ENCODE assay signal across 10 mouse cellular contexts in the genomic region with DNA sequence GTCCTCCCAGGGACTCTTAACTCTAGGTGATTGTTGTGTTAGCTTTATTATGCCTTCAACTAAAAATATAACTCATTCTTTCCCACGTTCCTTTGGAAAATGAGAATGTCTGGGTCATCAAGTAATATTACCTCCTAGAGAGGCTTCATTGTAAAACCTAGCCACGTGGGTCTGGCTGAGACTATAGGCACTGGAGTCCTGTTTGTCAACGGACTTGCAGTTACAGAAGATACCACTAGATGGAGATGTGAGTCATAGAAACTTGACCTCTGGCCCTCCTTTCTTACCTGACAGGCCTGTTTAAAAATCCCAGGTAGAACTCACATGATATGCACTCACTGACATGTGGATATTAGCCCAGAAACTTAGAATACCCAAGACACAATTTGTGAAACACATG.
DNase-seq lines count a peak whose midpoint lies in the region; ATAC-seq and TF ChIP-seq lines count a peak whose summit lies in the region.
"Had no signal": no experiment of that assay in that cellular context is flagged by ENCODE, and none has a peak within 500 bp of the region (broad histone marks: within the 10 kb centered on the region; RNA-seq: fewer than 3 reads in every experiment).

No protein-coding gene starts in this region.

- peak; percentile 54 for TF ChIP-seq CTCF in heart, postnatal 0 days (IDR thresholded peaks at IDR 0.05; ENCODE audit: low read depth)
- TF ChIP-seq CTCF in lung, embryonic 14.5 days (IDR thresholded peaks at IDR 0.05; ENCODE audit: low read depth), result peak; percentile 67

- ATAC-seq in heart, postnatal 0 days (ENCODE audit: insufficient read depth, low read depth), result no peak
- no peak for ATAC-seq in lung, embryonic 14.5 days (ENCODE audit: insufficient read depth)
- ATAC-seq in monocyte, adult 5-6 weeks (replicated peaks; ENCODE audit: insufficient number of reproducible peaks, low FRiP score, low TSS enrichment, poor library complexity, severe bottlenecking), result no peak

- H3K9me3 ChIP-seq in heart, postnatal 0 days (replicated peaks; ENCODE audit: control insufficient read depth, low read length), result 0 out of 2 replicates have a peak, but pooled peaks cover 6% of the 10 kb centered on the region
- H3K9me3 ChIP-seq in lung, embryonic 14.5 days (ENCODE audit: low read depth, low read length), result no peaks in the 10 kb centered on the region

- no peak overlapping the region for H3K9ac ChIP-seq in heart, postnatal 0 days (replicated peaks; ENCODE audit: low read depth, low read length)
- H3K9ac ChIP-seq in lung, embryonic 14.5 days, result no peak overlapping the region
- H3K9ac ChIP-seq: limb, embryonic 12.5 days had no signal

- no peaks in the 10 kb centered on the region for H3K36me3 ChIP-seq in heart, postnatal 0 days (replicated peaks; ENCODE audit: control insufficient read depth, insufficient read depth, low read length)
- no peaks in the 10 kb centered on the region for H3K36me3 ChIP-seq in lung, embryonic 14.5 days (ENCODE audit: insufficient read depth)
- H3K36me3 ChIP-seq: limb, embryonic 12.5 days had no signal

- intact Hi-C loops in heart, postnatal 36 days (cut with DNase I), result no loop called here

- no peak overlapping the region for H3K4me2 ChIP-seq in heart, postnatal 0 days (ENCODE audit: low read depth, low read length)
- no peak overlapping the region for H3K4me2 ChIP-seq in lung, embryonic 14.5 days
- H3K4me2 ChIP-seq: limb, embryonic 12.5 days had no signal

- peak; percentile 25 for DNase-seq in heart, postnatal 0 days (ENCODE audit: low spot score)
- no peak for DNase-seq in heart, postnatal 36 days
- peak; percentile 45 for DNase-seq in CD4-positive helper T cell, adult 2 months (ENCODE audit: low read depth, low spot score)
- peak; percentile 60 for DNase-seq in brain, adult 2 months (ENCODE audit: low read depth, low spot score)
- peak; percentile 64 for DNase-seq in lung, embryonic 14.5 days
- DNase-seq in adrenal gland, postnatal 4 days (ENCODE audit: low spot score in 2 of 2), result no peak
- DNase-seq in testis, postnatal 14 days (ENCODE audit: low spot score), result no peak
- DNase-seq: cerebellum, adult 11-12 months had no signal

- no peak overlapping the region for H3K4me3 ChIP-seq in heart, postnatal 0 days (ENCODE audit: low read depth, low read length)
- H3K4me3 ChIP-seq in lung, embryonic 14.5 days (ENCODE audit: low read depth, low read length), result no peak overlapping the region
- H3K4me3 ChIP-seq: limb, embryonic 12.5 days had no signal

- H3K27me3 ChIP-seq in heart, postnatal 0 days (ENCODE audit: control insufficient read depth, insufficient read depth, low read length), result no peaks in the 10 kb centered on the region
- no peaks in the 10 kb centered on the region for H3K27me3 ChIP-seq in lung, embryonic 14.5 days (ENCODE audit: insufficient read depth, low read length)
- H3K27me3 ChIP-seq: limb, embryonic 12.5 days had no signal

- WGBS in heart, postnatal 0 days, result 12% methylated on average over 3 of the region's 3 CpGs
- 19% methylated on average over 3 of the region's 3 CpGs for WGBS in lung, embryonic 14.5 days

- H3K27ac ChIP-seq in heart, postnatal 0 days (ENCODE audit: low read depth), result no peak overlapping the region
- H3K27ac ChIP-seq in lung, embryonic 14.5 days (ENCODE audit: low read depth), result no peak overlapping the region
- H3K27ac ChIP-seq: limb, embryonic 12.5 days had no signal

- H3K4me1 ChIP-seq in heart, postnatal 0 days (ENCODE audit: control insufficient read depth, insufficient read depth), result no peaks in the 10 kb centered on the region
- H3K4me1 ChIP-seq in lung, embryonic 14.5 days (ENCODE audit: insufficient read depth), result 0 out of 2 replicates have a peak, but pooled peaks cover 3% of the 10 kb centered on the region

- TF ChIP-seq EP300 in heart, postnatal 0 days (IDR thresholded peaks at IDR 0.05; ENCODE audit: low read depth), result no peak

Comparison
In these comparisons a context has a peak if more than half of its experiments do, and no peak if none do; other contexts are left out.
1. DNase-seq: peak in heart, postnatal 0 days (single experiment), CD4-positive helper T cell, adult 2 months (single experiment), brain, adult 2 months (single experiment) and lung, embryonic 14.5 days (single experiment); none in heart, postnatal 36 days (0 of 2), adrenal gland, postnatal 4 days (0 of 2) and testis, postnatal 14 days (single experiment).